14 mouse cellular contexts compared by ENCODE assay signal in the genomic region with DNA sequence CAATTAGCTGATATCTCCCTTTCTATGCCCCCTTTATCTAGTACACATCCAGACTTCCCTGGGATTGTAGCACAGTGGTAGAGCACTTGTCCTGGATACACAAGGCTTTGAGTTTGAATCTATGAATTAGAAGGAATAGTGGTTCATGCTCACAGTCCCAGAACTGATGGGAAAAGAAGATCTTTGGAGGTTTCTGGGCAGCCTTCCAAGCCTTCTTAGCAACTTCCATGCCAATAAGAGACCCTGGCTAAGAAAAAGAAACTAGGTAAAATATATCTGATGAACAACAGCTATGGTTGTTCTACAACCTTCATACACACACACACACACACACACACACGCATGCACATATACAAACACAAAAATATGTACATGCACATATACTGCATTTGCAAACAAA.
"Had no signal": no experiment of that assay in that cellular context is flagged by ENCODE, and none has a peak within 500 bp of the region (broad histone marks: within the 10 kb centered on the region; RNA-seq: fewer than 3 reads in every experiment).

No protein-coding gene starts in this region.

- H3K27me3 ChIP-seq: kidney, embryonic 15.5 days; limb, embryonic 15.5 days; liver, embryonic 12.5 days; lung, embryonic 15.5 days; midbrain, embryonic 12.5 days; neural tube, embryonic 15.5 days had no signal

- H3K4me1 ChIP-seq: kidney, embryonic 15.5 days; limb, embryonic 15.5 days; liver, embryonic 12.5 days; lung, embryonic 15.5 days; midbrain, embryonic 12.5 days; neural tube, embryonic 15.5 days had no signal

- H3K9ac ChIP-seq: kidney, embryonic 15.5 days; limb, embryonic 15.5 days; liver, embryonic 12.5 days; lung, embryonic 15.5 days; midbrain, embryonic 12.5 days; neural tube, embryonic 15.5 days had no signal

- H3K36me3 ChIP-seq: kidney, embryonic 15.5 days; limb, embryonic 15.5 days; liver, embryonic 12.5 days; lung, embryonic 15.5 days; midbrain, embryonic 12.5 days; neural tube, embryonic 15.5 days had no signal

- DNase-seq: kidney, adult 2 months; kidney, postnatal 14 days; right cerebral cortex, adult 18-20 months; thymus, postnatal 4 days had no signal

- H3K9me3 ChIP-seq: kidney, embryonic 15.5 days; limb, embryonic 15.5 days; liver, embryonic 12.5 days; lung, embryonic 15.5 days; midbrain, embryonic 12.5 days; neural tube, embryonic 15.5 days had no signal

- H3K4me3 ChIP-seq: kidney, embryonic 15.5 days; left cerebral cortex, adult 2 months; limb, embryonic 15.5 days; liver, embryonic 12.5 days; lung, embryonic 15.5 days; midbrain, embryonic 12.5 days; myocyte; neural tube, embryonic 15.5 days had no signal

- H3K27ac ChIP-seq: kidney, embryonic 15.5 days; left cerebral cortex, adult 2 months; limb, embryonic 15.5 days; liver, embryonic 12.5 days; lung, embryonic 15.5 days; midbrain, embryonic 12.5 days; neural tube, embryonic 15.5 days; stomach, postnatal 0 days had no signal

- ATAC-seq: intestine, embryonic 16.5 days; liver, embryonic 12.5 days had no signal

- H3K4me2 ChIP-seq: kidney, embryonic 15.5 days; limb, embryonic 15.5 days; liver, embryonic 12.5 days; lung, embryonic 15.5 days; midbrain, embryonic 12.5 days; neural tube, embryonic 15.5 days had no signal
